Mouse (Mus musculus) layer of hippocampus, adult 2 months (tissue): ENCODE data around the gene Trim27. TPM values are rescaled to one million over a fixed set of nuclear protein-coding genes. Genes with fewer than 3 reads are reported as not detected.

Experiments
- DNase-seq, 2 experiments: peaks; one replicate each; pipeline ENCODE4 v3.0.0; 2022; ENCODE audit warnings: low spot score in 2 of 2
- H3K27ac ChIP-seq: fragments of 200-600 bp; 2 replicates; pipeline ENCODE4 v1.8.1; 2022
- H3K4me3 ChIP-seq: fragments of 200-600 bp; 2 replicates; pipeline ENCODE4 v1.8.1; 2022; ENCODE audit warnings: mild to moderate bottlenecking
- CTCF ChIP-seq: fragments of 200-600 bp; conservative IDR thresholded peaks from 2 replicates; pipeline ENCODE4 v1.8.1; 2022; ENCODE audit warnings: antibody characterized with exemption, mild to moderate bottlenecking, moderate library complexity
- total RNA-seq, 2 experiments: library from RNA; stranded (reverse); gene quantifications; 2 replicates each; pipeline ENCODE4 v1.2.3; 2021

Gene Trim27
- total RNA-seq, 2 experiments from 2014 or later = 38.7 to 39.9 TPM

DNA sequence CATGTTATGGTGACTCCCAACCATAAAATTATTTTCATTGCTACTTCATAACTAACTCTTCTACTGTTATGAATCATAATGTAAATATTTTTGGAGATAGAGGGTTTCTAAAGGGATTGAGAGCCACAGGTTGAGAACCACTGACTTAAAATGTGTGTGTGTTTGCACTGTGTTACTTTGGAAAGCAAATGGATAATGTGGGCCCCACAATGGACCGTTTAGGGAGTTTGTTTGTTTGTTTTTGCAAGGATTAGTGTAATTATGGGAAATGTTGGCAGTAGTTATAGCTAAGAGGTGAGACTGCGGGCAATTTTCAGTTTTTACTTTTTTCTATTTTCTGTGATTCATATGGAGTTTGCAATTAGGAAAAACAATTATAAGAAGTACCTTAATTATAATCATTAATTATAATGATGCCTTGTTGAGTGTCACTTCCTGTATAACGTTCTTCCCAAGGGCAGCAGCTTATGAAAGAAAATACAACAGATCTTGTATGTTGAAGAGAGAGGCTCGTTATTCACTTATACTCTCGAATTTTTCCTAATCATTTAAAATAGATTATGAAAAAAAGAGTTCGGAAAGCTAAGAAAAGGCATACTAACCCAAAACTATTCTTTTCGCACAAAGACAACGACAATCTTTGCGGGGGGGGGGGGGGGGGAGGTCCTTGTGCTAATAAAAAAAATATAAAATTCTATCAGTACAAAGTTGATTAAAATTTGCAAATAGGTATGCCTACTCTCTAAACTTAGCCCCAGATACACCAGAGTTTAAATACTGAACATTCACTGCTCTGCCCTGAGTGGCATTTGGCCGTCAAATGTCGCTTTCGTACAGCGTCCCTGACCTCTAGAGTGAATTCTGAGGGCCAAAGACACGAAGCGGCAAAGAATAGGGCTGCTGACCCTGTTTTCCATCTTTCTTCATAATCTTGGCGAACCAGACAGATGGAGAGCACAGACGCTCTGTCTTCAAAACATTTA, 20.1 kb downstream of the Trim27 start:
- Histone ChIP-seq H3K4me3 (peak overlapping the region; percentile 81), H3K27ac (peak overlapping the region; percentile 58; the same call in 1 of the 2 replicates)
- peak in 1 of 2 experiments; percentile 13 for DNase-seq
- TF ChIP-seq CTCF = no peak

DNA sequence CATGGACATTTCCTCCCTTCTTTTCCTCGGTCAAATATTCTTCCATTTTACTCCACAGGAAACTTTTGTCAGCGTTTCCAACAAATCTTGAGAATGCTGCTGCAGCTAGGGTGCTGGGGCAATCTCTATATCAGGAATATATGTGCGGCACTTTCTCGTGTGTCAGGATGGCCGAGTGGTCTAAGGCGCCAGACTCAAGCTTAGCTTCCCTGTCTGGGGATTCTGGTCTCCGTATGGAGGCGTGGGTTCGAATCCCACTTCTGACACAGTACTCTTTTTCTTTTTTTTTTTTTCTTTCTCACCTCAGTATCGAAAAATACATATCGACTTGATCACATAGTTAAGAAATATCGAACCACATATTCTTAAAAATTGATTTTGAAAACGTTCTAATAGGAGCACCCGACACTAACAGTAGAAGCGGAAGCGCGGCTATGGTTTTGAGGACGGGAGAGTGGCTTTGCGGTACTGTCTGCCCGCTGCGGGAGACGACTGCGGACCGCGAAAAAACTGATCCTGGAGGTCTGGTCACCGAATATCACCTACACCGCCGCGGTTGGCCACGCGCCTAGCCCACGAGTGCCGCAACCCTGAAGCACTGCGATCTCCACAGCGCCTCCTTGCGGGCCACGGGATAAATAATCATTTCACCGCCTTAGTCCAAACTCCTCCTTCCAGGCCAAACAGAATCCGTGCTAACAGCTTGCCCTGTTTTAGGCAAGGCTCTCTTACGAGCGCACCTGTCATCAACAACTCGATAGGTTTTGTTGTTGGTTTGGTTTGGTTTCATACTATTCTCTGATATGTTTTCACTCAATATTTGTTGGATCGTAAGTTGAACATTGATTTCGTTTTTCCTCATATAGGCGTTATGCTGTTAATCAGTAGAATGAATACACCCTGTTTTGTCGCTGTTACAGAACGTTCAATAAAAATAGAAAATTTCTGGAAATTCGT, 21.1 kb downstream of the Trim27 start:
- peak overlapping the region; percentile 81 for H3K4me3 ChIP-seq
- DNase-seq = peak; percentile 94 to 98
- peak overlapping the region; percentile 90 for H3K27ac ChIP-seq
- peak; percentile 98 for TF ChIP-seq CTCF

DNA sequence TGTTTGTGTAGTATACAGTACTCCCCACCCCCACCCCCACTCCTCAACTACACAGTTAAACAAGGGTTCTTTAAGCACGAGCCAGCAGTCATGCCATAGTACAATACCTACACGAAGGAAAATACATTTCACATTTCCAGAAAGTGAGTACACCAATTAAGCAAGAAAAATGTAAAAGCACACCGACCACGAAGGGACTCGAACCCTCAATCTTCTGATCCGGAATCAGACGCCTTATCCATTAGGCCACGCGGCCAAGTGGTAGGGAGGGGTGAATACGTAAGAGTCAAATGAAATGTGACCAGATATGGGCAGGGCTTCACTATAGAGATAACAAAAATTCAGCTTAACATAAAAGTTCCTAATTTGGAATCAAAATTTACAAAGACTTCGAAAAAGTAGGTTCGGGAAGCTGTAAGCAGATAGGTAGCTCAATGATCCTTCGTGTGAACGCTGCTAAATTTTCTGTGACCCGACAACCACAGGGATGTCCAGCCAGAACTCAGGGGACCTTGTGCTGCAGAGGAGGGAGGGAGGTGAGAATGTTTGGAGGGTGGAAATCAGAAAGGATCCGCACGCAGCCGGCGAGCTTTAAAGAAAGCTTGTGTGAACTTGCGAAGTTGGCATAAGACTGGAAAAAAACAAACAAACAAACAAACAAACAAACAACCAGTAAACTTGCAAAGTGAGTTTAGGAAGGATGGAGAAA, 36.2 kb downstream of the Trim27 start:
- Histone ChIP-seq H3K27ac (no peak overlapping the region), H3K4me3 (peak overlapping the region; percentile 61)
- TF ChIP-seq CTCF = no peak
- peak; percentile 82 to 85 for DNase-seq

DNA sequence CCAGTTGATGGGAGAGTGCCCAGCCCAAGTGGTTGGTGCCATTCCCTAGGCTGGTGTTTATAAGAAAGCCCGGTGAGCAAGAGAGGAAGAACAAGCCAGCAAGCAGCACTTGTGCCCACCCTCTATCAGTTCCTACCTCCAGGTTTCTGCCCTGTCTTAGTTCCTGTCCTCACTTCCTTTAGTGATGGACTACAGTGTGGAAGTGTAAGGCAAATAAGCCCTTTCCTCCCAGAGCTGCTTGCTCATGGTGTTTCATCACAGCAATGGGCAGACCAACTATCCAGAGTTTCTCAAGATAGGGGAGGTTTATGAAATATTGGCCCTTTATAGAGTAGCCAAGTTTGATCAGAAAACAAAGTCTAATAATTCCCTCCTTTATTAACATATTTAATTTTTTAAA, 37.5 kb downstream of the Trim27 start:
- no peak for TF ChIP-seq CTCF
- H3K27ac ChIP-seq = no peak overlapping the region
- H3K4me3 ChIP-seq = no peak overlapping the region
- no peak for DNase-seq

DNA sequence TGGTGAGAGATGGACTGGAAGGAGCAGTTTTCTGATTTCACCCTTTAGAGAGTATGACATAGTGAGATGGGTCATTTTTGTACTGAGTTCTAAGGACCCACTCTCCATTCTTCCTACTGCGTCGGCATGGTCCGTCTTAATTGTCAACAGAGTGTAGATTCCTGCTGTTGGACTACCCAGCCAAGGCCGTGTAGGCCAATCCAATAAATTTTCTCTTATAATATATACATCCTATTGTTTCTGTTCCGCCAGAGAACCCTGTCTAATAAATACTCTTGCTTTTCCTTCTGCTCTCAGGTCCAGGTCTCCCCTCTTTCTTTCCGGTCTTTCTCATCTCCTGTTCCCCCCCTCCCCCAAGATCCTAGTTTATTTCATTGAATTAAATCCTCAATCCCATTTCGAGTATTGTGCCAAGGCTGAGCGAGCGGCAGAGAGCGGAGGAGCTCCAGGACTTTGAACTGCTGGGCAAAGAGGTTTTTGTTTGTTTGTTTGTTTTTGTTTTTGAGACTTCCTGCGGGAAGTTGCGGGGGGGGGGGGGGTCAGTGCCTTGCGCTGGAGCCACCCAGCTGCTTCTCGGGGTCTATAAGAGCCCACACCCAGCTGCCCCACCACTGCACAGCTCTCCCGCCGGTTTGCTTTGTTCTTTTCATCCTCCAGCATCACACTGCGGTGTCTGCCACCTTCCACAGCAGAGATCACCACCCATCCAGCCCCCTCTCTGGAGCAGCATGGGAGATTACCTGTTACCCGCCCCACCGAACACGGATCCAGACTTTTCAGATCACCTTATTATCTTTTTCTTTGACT, 42.6 kb downstream of the Trim27 start:
- DNase-seq = no peak
- Histone ChIP-seq H3K27ac (peak overlapping the region; percentile 54; the same call in 1 of the 2 replicates), H3K4me3 (peak overlapping the region; percentile 83)
- TF ChIP-seq CTCF = no peak

DNA sequence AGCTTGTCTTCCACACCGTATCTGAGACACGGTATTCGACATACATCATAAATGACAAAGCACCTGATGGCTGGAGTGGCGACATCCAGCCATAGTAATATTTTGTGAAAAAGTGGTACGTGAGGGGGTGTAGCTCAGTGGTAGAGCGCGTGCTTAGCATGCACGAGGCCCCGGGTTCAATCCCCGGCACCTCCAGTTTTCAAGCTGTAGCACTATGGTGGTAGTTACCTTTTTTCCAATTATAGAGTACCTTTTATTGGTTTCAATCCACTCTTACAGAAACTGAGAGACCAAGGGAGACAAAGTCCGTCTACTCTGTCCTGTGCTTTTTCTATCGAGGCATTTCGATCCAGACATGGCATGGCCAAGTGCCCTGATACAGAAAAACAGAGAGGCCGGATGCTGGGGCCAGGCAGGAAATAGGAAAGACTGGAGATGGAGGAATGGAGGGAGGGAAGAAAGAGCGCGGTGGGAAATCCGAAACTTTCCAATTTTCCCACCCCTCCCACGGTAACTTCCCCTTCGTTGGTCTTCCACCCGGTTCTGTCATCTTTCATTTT, 43.3 kb downstream of the Trim27 start:
- peak; percentile 89 to 92 for DNase-seq
- Histone ChIP-seq H3K27ac (peak overlapping the region; percentile 54; the same call in 1 of the 2 replicates), H3K4me3 (peak overlapping the region; percentile 83)
- TF ChIP-seq CTCF = no peak

DNA sequence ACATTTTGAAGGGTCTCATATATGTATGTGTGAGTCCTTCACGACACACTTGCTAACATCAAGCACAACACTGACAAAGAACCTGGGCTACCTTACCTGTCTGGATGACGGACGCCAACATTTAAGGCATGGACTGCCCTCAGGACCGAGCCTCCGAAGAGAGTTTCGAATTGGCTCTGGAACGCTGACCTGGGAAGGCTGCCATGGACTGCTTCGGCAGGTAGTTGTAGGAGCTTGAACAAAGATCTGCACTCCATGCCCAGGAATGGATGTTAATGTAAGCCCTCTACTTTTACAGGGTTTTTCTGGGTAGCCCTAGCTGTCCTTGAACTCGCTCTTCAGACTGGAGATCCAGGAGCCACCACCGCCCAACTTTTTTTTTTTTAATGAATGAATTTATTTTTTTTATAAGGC, 44.0 kb downstream of the Trim27 start:
- H3K4me3 ChIP-seq = peak overlapping the region; percentile 83
- no peak for DNase-seq
- H3K27ac ChIP-seq = no peak overlapping the region
- TF ChIP-seq CTCF = no peak

DNA sequence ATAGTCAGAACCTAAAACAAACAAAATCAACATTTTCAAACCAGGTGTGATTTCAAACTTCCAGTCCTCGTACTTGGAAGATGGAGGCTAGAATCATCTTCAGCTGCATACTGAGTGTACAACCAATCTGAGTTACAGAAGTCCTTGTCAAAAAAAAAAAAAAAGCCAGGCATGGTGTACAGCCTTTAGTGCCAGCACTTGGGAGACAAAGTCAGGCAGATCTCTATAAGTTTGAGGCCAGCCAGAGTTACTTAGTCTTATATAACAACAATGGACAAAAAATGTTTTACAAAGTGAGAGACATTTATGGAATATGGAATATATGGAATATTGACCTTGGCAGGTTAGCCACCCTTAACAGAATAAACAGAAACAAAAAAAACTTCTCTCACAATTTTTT, 45.1 kb downstream of the Trim27 start:
- no peak for DNase-seq
- TF ChIP-seq CTCF = no peak
- H3K4me3 ChIP-seq = no peak overlapping the region
- no peak overlapping the region for H3K27ac ChIP-seq

DNA sequence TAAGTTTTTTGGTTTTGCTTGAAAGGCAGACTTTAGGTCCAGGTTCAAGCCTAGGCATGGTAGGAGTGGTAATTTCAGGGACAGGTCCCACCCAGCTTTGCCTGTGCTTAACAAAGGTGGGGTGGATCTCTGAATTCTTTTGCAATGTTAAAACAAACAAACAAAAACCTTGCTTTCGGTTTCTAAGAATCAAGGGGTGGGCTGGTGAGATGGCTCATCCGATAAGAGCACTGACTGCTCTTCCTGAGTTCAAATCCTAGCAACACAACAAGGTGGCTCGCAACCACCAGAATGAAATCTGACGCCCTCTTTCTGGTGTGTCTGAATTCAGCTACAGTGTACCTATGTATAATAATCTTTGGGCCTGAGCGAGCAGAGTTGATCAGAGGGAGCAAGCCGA, 46.0 kb downstream of the Trim27 start:
- no peak for TF ChIP-seq CTCF
- no peak overlapping the region for H3K4me3 ChIP-seq
- no peak for DNase-seq
- no peak overlapping the region for H3K27ac ChIP-seq

DNA sequence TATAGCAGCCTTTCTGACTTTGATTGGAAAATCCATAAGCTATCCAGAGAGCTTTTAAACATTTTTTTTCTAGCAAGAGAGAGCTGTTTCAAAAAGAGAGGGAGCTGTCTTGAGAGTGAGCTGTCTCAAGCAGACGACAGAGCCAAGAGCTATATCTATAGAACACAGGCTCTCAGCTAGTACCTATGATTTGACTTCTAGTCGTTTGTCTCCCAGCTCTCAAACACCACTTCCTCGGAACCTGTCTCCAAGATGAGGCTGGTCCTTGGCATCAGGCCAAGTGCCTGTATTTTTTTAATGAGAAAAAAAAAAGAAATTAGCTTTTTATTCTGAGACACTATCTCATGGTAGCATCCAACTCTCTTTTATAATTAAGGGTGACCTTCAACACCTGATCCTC, 46.8 kb downstream of the Trim27 start:
- TF ChIP-seq CTCF = no peak
- no peak overlapping the region for H3K4me3 ChIP-seq
- DNase-seq = no peak
- no peak overlapping the region for H3K27ac ChIP-seq
